Mouse (Mus musculus): ENCODE measurements around the gene Rfx3.

- TF ChIP-seq EP300 (IDR thresholded peaks at IDR 0.05; ENCODE audit: insufficient read depth, low read depth, low read length) (no peak), CTCF (IDR thresholded peaks at IDR 0.05; ENCODE audit: low read depth, low read length) (no peak)
These were observed 242.5 kb downstream of the Rfx3 start for GRCm38 (mm10) chr19:27768444-27768843.

Measured in ES-Bruce4 (cell line).